In genomic region chr14:78651696-78652095, GRCm38 (mm10) we compare ENCODE assay signal across 26 mouse cellular contexts.
"Had no signal": no experiment of that assay in that cellular context is flagged by ENCODE, and none has a peak within 500 bp of the region (broad histone marks: within the 10 kb centered on the region; RNA-seq: fewer than 3 reads in every experiment).

No protein-coding gene starts in this region.

- H3K4me3 ChIP-seq: gastrocnemius, adult 2 months; heart, adult 2 months; hindbrain, embryonic 10.5 days; hindbrain, embryonic 12.5 days; intestine, embryonic 15.5 days; kidney, embryonic 15.5 days; limb, embryonic 13.5 days; limb, embryonic 15.5 days; liver, embryonic 13.5 days had no signal

- ATAC-seq: hindbrain, embryonic 16.5 days; inflammation-experienced regulatory T-cells, adult 6 months; intestine, embryonic 15.5 days; intestine, postnatal 0 days had no signal

- H3K4me2 ChIP-seq: heart, embryonic 11.5 days; hindbrain, embryonic 12.5 days; hindbrain, embryonic 14.5 days; intestine, embryonic 15.5 days; kidney, embryonic 15.5 days; limb, embryonic 13.5 days; limb, embryonic 15.5 days; liver, embryonic 13.5 days had no signal

- H3K27ac ChIP-seq: gastrocnemius, adult 2 months; heart, adult 2 months; hindbrain, embryonic 10.5 days; hindbrain, embryonic 12.5 days; hindbrain, embryonic 14.5 days; intestine, embryonic 15.5 days; kidney, embryonic 15.5 days; kidney, postnatal 0 days; limb, embryonic 13.5 days; limb, embryonic 15.5 days; liver, embryonic 13.5 days had no signal

- DNase-seq: gastrocnemius, adult 2 months; gastrocnemius, postnatal 10 days; gastrocnemius, postnatal 25 days; heart, adult 2 months; heart, postnatal 10 days; heart, postnatal 4 days; kidney, adult 18-20 months; kidney, adult 9 months; kidney, postnatal 14 days; kidney, postnatal 36 days; layer of hippocampus, adult 9-11 months; layer of hippocampus, postnatal 36 days; left cerebral cortex, postnatal 4 days; liver, embryonic 13.5 days had no signal

- H3K9me3 ChIP-seq: hindbrain, embryonic 10.5 days; hindbrain, embryonic 12.5 days; intestine, embryonic 15.5 days; kidney, embryonic 15.5 days; limb, embryonic 13.5 days; limb, embryonic 15.5 days; liver, embryonic 13.5 days had no signal

- H3K4me1 ChIP-seq: hindbrain, embryonic 12.5 days; limb, embryonic 15.5 days had no signal

- H3K27me3 ChIP-seq: hindbrain, embryonic 12.5 days; intestine, embryonic 15.5 days; kidney, embryonic 15.5 days; limb, embryonic 13.5 days; liver, embryonic 13.5 days had no signal

- H3K36me3 ChIP-seq: hindbrain, embryonic 10.5 days; hindbrain, embryonic 12.5 days; intestine, embryonic 15.5 days; limb, embryonic 13.5 days; limb, embryonic 15.5 days; liver, embryonic 13.5 days had no signal

- H3K9ac ChIP-seq: hindbrain, embryonic 12.5 days; hindbrain, embryonic 14.5 days; intestine, embryonic 15.5 days; kidney, embryonic 15.5 days; limb, embryonic 13.5 days; limb, embryonic 15.5 days; liver, embryonic 13.5 days had no signal
